Mouse (Mus musculus): ENCODE data around the gene Dock9. TPM values are rescaled to one million over a fixed set of nuclear protein-coding genes. Genes with fewer than 3 reads are reported as not detected.
"Not testable (repeated sequence)": the region's sequence is repeated elsewhere in the genome, so short reads cannot be mapped to it uniquely, and the experiment has no call there.

Gene Dock9
- polyA plus RNA-seq, 1 experiment from 2014 or later: 4.2 TPM

- H3K36me3 ChIP-seq (ENCODE audit: control insufficient read depth, insufficient read depth, low read length): no peaks in the 10 kb centered on the region; the same call in 1 of the 2 replicates
- ATAC-seq (ENCODE audit: low FRiP score): no peak
- 85% methylated on average over 7 of the region's 7 CpGs for WGBS
- H3K4me3 ChIP-seq (ENCODE audit: low read depth, low read length): no peak overlapping the region
- H3K9ac ChIP-seq (ENCODE audit: low read length): no peak overlapping the region
- H3K9me3 ChIP-seq (ENCODE audit: control insufficient read depth, low read length): no peaks in the 10 kb centered on the region
- DNase-seq (ENCODE audit: low spot score, missing footprints): no peak
- no peaks in the 10 kb centered on the region for H3K4me1 ChIP-seq (ENCODE audit: control insufficient read depth, insufficient read depth, low read length)
- no peak overlapping the region for H3K27ac ChIP-seq (ENCODE audit: low read depth, low read length)
- no peak overlapping the region for H3K4me2 ChIP-seq
- no peaks in the 10 kb centered on the region for H3K27me3 ChIP-seq (ENCODE audit: control insufficient read depth, insufficient read depth, low read length)
Observed at GRCm38 (mm10) chr14:121641271-121641670, 156.4 kb downstream of the Dock9 start.

- no peaks in the 10 kb centered on the region; the same call in 1 of the 2 replicates for H3K36me3 ChIP-seq (ENCODE audit: control insufficient read depth, insufficient read depth, low read length)
- H3K9me3 ChIP-seq (ENCODE audit: control insufficient read depth, low read length): no peaks in the 10 kb centered on the region
- H3K4me1 ChIP-seq (ENCODE audit: control insufficient read depth, insufficient read depth, low read length): no peaks in the 10 kb centered on the region
- ATAC-seq (ENCODE audit: low FRiP score): no peak
- DNase-seq (ENCODE audit: low spot score, missing footprints): no peak
- H3K4me3 ChIP-seq (ENCODE audit: low read depth, low read length): no peak overlapping the region
- no peak overlapping the region for H3K27ac ChIP-seq (ENCODE audit: low read depth, low read length)
- WGBS: 91% methylated on average over 12 of the region's 12 CpGs
- no peak overlapping the region for H3K9ac ChIP-seq (ENCODE audit: low read length)
- H3K27me3 ChIP-seq (ENCODE audit: control insufficient read depth, insufficient read depth, low read length): no peaks in the 10 kb centered on the region
- H3K4me2 ChIP-seq: no peak overlapping the region
Observed at GRCm38 (mm10) chr14:121636935-121637510, 160.6 kb downstream of the Dock9 start.

GRCm38 (mm10) chr14:121634736-121635430 lies 162.8 kb downstream of the Dock9 start:
- DNase-seq (ENCODE audit: low spot score, missing footprints): no peak
- Histone ChIP-seq H3K4me1 (ENCODE audit: control insufficient read depth, insufficient read depth, low read length) (no peaks in the 10 kb centered on the region), H3K9me3 (ENCODE audit: control insufficient read depth, low read length) (no peaks in the 10 kb centered on the region), H3K27ac (ENCODE audit: low read depth, low read length) (no peak overlapping the region), H3K4me2 (no peak overlapping the region), H3K27me3 (ENCODE audit: control insufficient read depth, insufficient read depth, low read length) (no peaks in the 10 kb centered on the region), H3K36me3 (ENCODE audit: control insufficient read depth, insufficient read depth, low read length) (no peaks in the 10 kb centered on the region; the same call in 1 of the 2 replicates), H3K9ac (ENCODE audit: low read length) (no peak overlapping the region), H3K4me3 (ENCODE audit: low read depth, low read length) (no peak overlapping the region)
- WGBS: 89% methylated on average over 11 of the region's 11 CpGs
- ATAC-seq (ENCODE audit: low FRiP score): no peak

GRCm38 (mm10) chr14:121634093-121634735 lies 163.4 kb downstream of the Dock9 start:
- H3K4me1 ChIP-seq (ENCODE audit: control insufficient read depth, insufficient read depth, low read length): no peaks in the 10 kb centered on the region
- no peak overlapping the region for H3K27ac ChIP-seq (ENCODE audit: low read depth, low read length)
- 84% methylated on average over 14 of the region's 14 CpGs for WGBS
- ATAC-seq (ENCODE audit: low FRiP score) (no peak), DNase-seq (ENCODE audit: low spot score, missing footprints) (no peak)
- H3K9me3 ChIP-seq (ENCODE audit: control insufficient read depth, low read length): no peaks in the 10 kb centered on the region
- H3K4me3 ChIP-seq (ENCODE audit: low read depth, low read length): no peak overlapping the region
- H3K36me3 ChIP-seq (ENCODE audit: control insufficient read depth, insufficient read depth, low read length): no peaks in the 10 kb centered on the region; the same call in 1 of the 2 replicates
- H3K27me3 ChIP-seq (ENCODE audit: control insufficient read depth, insufficient read depth, low read length): no peaks in the 10 kb centered on the region
- H3K9ac ChIP-seq (ENCODE audit: low read length): no peak overlapping the region
- no peak overlapping the region for H3K4me2 ChIP-seq

- H3K4me3 ChIP-seq (ENCODE audit: low read depth, low read length): no peak overlapping the region
- no peaks in the 10 kb centered on the region; the same call in 1 of the 2 replicates for H3K36me3 ChIP-seq (ENCODE audit: control insufficient read depth, insufficient read depth, low read length)
- H3K9ac ChIP-seq (ENCODE audit: low read length): no peak overlapping the region
- ATAC-seq (ENCODE audit: low FRiP score): no peak
- no peaks in the 10 kb centered on the region for H3K9me3 ChIP-seq (ENCODE audit: control insufficient read depth, low read length)
- H3K27me3 ChIP-seq (ENCODE audit: control insufficient read depth, insufficient read depth, low read length): no peaks in the 10 kb centered on the region
- no peak overlapping the region for H3K4me2 ChIP-seq
- no peaks in the 10 kb centered on the region for H3K4me1 ChIP-seq (ENCODE audit: control insufficient read depth, insufficient read depth, low read length)
- 95% methylated on average over 8 of the region's 8 CpGs for WGBS
- H3K27ac ChIP-seq (ENCODE audit: low read depth, low read length): no peak overlapping the region
- no peak for DNase-seq (ENCODE audit: low spot score, missing footprints)
Observed at GRCm38 (mm10) chr14:121631934-121632333, 165.7 kb downstream of the Dock9 start.

GRCm38 (mm10) chr14:121626741-121627140 lies 170.9 kb downstream of the Dock9 start:
- no peak overlapping the region for H3K4me2 ChIP-seq
- no peak overlapping the region for H3K9ac ChIP-seq (ENCODE audit: low read length)
- DNase-seq (ENCODE audit: low spot score, missing footprints) (no peak), ATAC-seq (ENCODE audit: low FRiP score) (no peak)
- no peak overlapping the region for H3K4me3 ChIP-seq (ENCODE audit: low read depth, low read length)
- no peaks in the 10 kb centered on the region for H3K27me3 ChIP-seq (ENCODE audit: control insufficient read depth, insufficient read depth, low read length)
- H3K9me3 ChIP-seq (ENCODE audit: control insufficient read depth, low read length): no peaks in the 10 kb centered on the region
- 90% methylated on average over 12 of the region's 12 CpGs for WGBS
- no peak overlapping the region for H3K27ac ChIP-seq (ENCODE audit: low read depth, low read length)
- no peaks in the 10 kb centered on the region for H3K4me1 ChIP-seq (ENCODE audit: control insufficient read depth, insufficient read depth, low read length)
- H3K36me3 ChIP-seq (ENCODE audit: control insufficient read depth, insufficient read depth, low read length): no peaks in the 10 kb centered on the region; the same call in 1 of the 2 replicates

- not testable (repeated sequence) for H3K4me3 ChIP-seq (ENCODE audit: low read depth, low read length)
- WGBS: 90% methylated on average over 6 of the region's 6 CpGs
Observed at GRCm38 (mm10) chr14:121623996-121624542, 173.6 kb downstream of the Dock9 start.

GRCm38 (mm10) chr14:121621806-121622205 lies 175.8 kb downstream of the Dock9 start:
- H3K4me3 ChIP-seq (ENCODE audit: low read depth, low read length): no peak overlapping the region
- DNase-seq (ENCODE audit: low spot score, missing footprints) (no peak), ATAC-seq (ENCODE audit: low FRiP score) (no peak)
- H3K27ac ChIP-seq (ENCODE audit: low read depth, low read length): no peak overlapping the region
- no peak overlapping the region for H3K9ac ChIP-seq (ENCODE audit: low read length)
- 92% methylated on average over 3 of the region's 3 CpGs for WGBS
- no peak overlapping the region for H3K4me2 ChIP-seq
- H3K27me3 ChIP-seq (ENCODE audit: control insufficient read depth, insufficient read depth, low read length): no peaks in the 10 kb centered on the region
- no peaks in the 10 kb centered on the region for H3K4me1 ChIP-seq (ENCODE audit: control insufficient read depth, insufficient read depth, low read length)
- no peaks in the 10 kb centered on the region for H3K36me3 ChIP-seq (ENCODE audit: control insufficient read depth, insufficient read depth, low read length)
- H3K9me3 ChIP-seq (ENCODE audit: control insufficient read depth, low read length): no peaks in the 10 kb centered on the region

More at GRCm38 (mm10) chr14:121623996-121624542, 173.6 kb downstream of the Dock9 start:
- not testable (repeated sequence) for H3K27me3 ChIP-seq (ENCODE audit: control insufficient read depth, insufficient read depth, low read length); ATAC-seq (ENCODE audit: low FRiP score); DNase-seq (ENCODE audit: low spot score, missing footprints); H3K4me2 ChIP-seq; H3K36me3 ChIP-seq (ENCODE audit: control insufficient read depth, insufficient read depth, low read length); H3K9ac ChIP-seq (ENCODE audit: low read length); H3K9me3 ChIP-seq (ENCODE audit: control insufficient read depth, low read length); H3K27ac ChIP-seq (ENCODE audit: low read depth, low read length); H3K4me1 ChIP-seq (ENCODE audit: control insufficient read depth, insufficient read depth, low read length)

- DNase-seq (ENCODE audit: low spot score, missing footprints): no peak
- Histone ChIP-seq H3K4me1 (ENCODE audit: control insufficient read depth, insufficient read depth, low read length) (no peaks in the 10 kb centered on the region), H3K36me3 (ENCODE audit: control insufficient read depth, insufficient read depth, low read length) (no peaks in the 10 kb centered on the region), H3K4me2 (no peak overlapping the region), H3K27me3 (ENCODE audit: control insufficient read depth, insufficient read depth, low read length) (no peaks in the 10 kb centered on the region), H3K9me3 (ENCODE audit: control insufficient read depth, low read length) (no peaks in the 10 kb centered on the region), H3K27ac (ENCODE audit: low read depth, low read length) (no peak overlapping the region), H3K9ac (ENCODE audit: low read length) (no peak overlapping the region), H3K4me3 (ENCODE audit: low read depth, low read length) (no peak overlapping the region)
- ATAC-seq (ENCODE audit: low FRiP score): no peak
- 92% methylated on average over 3 of the region's 3 CpGs for WGBS
Observed at GRCm38 (mm10) chr14:121620567-121620966, 177.1 kb downstream of the Dock9 start.
